Mouse (Mus musculus): ENCODE results near the gene Rhbdf1. TPM values are rescaled to one million over a fixed set of nuclear protein-coding genes. Genes with fewer than 3 reads are reported as not detected.

The Rhbdf1 gene
- polyA plus RNA-seq, 2 experiments = 3.0 to 5.8 TPM

DNA sequence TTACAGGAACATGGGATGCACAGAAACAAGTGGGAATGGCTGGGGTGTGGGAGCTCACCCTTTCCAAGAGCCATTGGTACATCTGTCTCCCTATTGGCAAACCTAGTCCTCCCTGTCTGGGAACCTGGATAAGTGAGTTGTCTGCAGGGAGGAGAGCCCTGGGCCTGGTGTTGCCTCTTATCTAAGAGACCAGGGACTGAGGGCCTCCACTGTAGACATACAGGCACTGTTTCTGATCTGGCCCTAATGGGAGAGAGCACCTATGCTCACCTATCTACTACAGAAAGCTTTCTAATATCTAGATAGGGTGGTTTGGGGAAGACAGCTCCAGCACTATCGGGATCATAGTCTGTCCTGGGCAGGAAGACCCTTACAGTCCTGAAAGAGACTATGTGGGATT lies 34.0 kb upstream of the Rhbdf1 start:
- Histone ChIP-seq H3K27me3 (ENCODE audit: control insufficient read depth, insufficient read depth, low read length) (no peaks in the 10 kb centered on the region), H3K36me3 (replicated peaks; ENCODE audit: control insufficient read depth, insufficient read depth, low read depth) (peaks cover 45% of the 10 kb centered on the region), H3K4me3 (ENCODE audit: insufficient read depth in 1 of 2, low read depth in 2 of 2, low read length in 2 of 2) (peak overlapping the region; percentile 13 to 22; a peak in 3 of 4 replicates), H3K9ac (replicated peaks) (peak overlapping the region; percentile 92), H3K4me2 (ENCODE audit: low read depth) (peak overlapping the region; percentile 54), H3K4me1 (replicated peaks; ENCODE audit: control insufficient read depth in 2 of 2, insufficient read depth in 2 of 2, low read length in 1 of 2) (peaks cover 74 to 75% of the 10 kb centered on the region in 2 experiments), H3K27ac (peak overlapping the region; percentile 100), H3K9me3 (ENCODE audit: control insufficient read depth, low read length) (no peaks in the 10 kb centered on the region)
- 12% methylated on average over 1 of the region's 1 CpGs for WGBS (ENCODE audit: insufficient replicate concordance)
- peak; percentile 97 for TF ChIP-seq EP300 (IDR thresholded peaks at IDR 0.05; ENCODE audit: low read depth)
- TF ChIP-seq CTCF (IDR thresholded peaks at IDR 0.05; ENCODE audit: low read depth) = no peak
- DNase-seq (ENCODE audit: low read depth in 3 of 3, low spot score in 3 of 3) (peak; percentile 89 to 93 (median 90)), ATAC-seq (ENCODE audit: insufficient read depth) (peak; percentile 99)

DNA sequence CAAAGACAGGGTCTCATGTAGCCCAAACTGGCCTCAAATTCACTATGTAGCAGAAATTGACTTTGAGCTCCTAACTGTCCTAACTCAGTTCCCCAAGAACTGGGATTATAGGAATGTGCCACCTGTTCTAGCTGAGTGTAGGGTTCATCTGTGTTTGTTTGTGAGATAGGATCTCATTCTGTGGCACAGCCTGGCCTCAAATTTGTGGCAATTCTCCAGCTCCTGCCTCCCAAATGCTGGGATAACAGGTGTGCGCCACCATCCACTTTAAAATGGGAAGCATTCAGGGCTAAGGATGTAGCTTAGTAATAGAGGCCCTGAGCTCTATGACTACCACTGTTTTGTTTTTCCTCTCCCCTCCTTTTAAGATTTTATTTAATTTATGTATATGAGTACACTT lies 31.0 kb upstream of the Rhbdf1 start:
- H3K9ac ChIP-seq (replicated peaks) = peak overlapping the region; percentile 63
- peaks cover 52% of the 10 kb centered on the region for H3K36me3 ChIP-seq (replicated peaks; ENCODE audit: control insufficient read depth, insufficient read depth, low read depth)
- H3K27me3 ChIP-seq (ENCODE audit: control insufficient read depth, insufficient read depth, low read length) = no peaks in the 10 kb centered on the region
- 92% methylated on average over 1 of the region's 1 CpGs for WGBS (ENCODE audit: insufficient replicate concordance)
- H3K4me2 ChIP-seq (ENCODE audit: low read depth) = peak overlapping the region; percentile 16; the same call in 1 of the 2 replicates
- no peak overlapping the region for H3K4me3 ChIP-seq (ENCODE audit: insufficient read depth in 1 of 2, low read depth in 2 of 2, low read length in 2 of 2)
- H3K4me1 ChIP-seq (replicated peaks; ENCODE audit: control insufficient read depth in 2 of 2, insufficient read depth in 2 of 2, low read length in 1 of 2) = peaks cover 88 to 92% of the 10 kb centered on the region in 2 experiments
- peak overlapping the region; percentile 100 for H3K27ac ChIP-seq
- no peak for DNase-seq (ENCODE audit: low read depth in 3 of 3, low spot score in 3 of 3)
- no peaks in the 10 kb centered on the region for H3K9me3 ChIP-seq (ENCODE audit: control insufficient read depth, low read length)
- ATAC-seq (ENCODE audit: insufficient read depth) = no peak
- TF ChIP-seq CTCF (IDR thresholded peaks at IDR 0.05; ENCODE audit: low read depth) (no peak), EP300 (IDR thresholded peaks at IDR 0.05; ENCODE audit: low read depth) (no peak)

- Histone ChIP-seq H3K36me3 (replicated peaks; ENCODE audit: control insufficient read depth, insufficient read depth, low read depth) (peaks cover 72% of the 10 kb centered on the region), H3K9ac (replicated peaks) (peak overlapping the region; percentile 74), H3K27me3 (ENCODE audit: control insufficient read depth, insufficient read depth, low read length) (no peaks in the 10 kb centered on the region), H3K27ac (peak overlapping the region; percentile 100), H3K9me3 (ENCODE audit: control insufficient read depth, low read length) (no peaks in the 10 kb centered on the region), H3K4me2 (ENCODE audit: low read depth) (peak overlapping the region; percentile 57), H3K4me3 (ENCODE audit: insufficient read depth in 1 of 2, low read depth in 2 of 2, low read length in 2 of 2) (0 out of 4 replicates have a peak overlapping the region, but pooled peaks of 1 of the 2 experiments have one; percentile 18), H3K4me1 (replicated peaks; ENCODE audit: control insufficient read depth in 2 of 2, insufficient read depth in 2 of 2, low read length in 1 of 2) (peaks cover 90 to 94% of the 10 kb centered on the region in 2 experiments)
- 44% methylated on average over 8 of the region's 8 CpGs for WGBS (ENCODE audit: insufficient replicate concordance)
- ATAC-seq (ENCODE audit: insufficient read depth) (peak; percentile 99), DNase-seq (ENCODE audit: low read depth in 3 of 3, low spot score in 3 of 3) (peak; percentile 97 to 99 (median 98))
- TF ChIP-seq CTCF (IDR thresholded peaks at IDR 0.05; ENCODE audit: low read depth) (no peak), EP300 (IDR thresholded peaks at IDR 0.05; ENCODE audit: low read depth) (peak; percentile 100)
Measured at GRCm38 (mm10) chr11:32250880-32251763, 29.0 kb upstream of the Rhbdf1 start.

DNA sequence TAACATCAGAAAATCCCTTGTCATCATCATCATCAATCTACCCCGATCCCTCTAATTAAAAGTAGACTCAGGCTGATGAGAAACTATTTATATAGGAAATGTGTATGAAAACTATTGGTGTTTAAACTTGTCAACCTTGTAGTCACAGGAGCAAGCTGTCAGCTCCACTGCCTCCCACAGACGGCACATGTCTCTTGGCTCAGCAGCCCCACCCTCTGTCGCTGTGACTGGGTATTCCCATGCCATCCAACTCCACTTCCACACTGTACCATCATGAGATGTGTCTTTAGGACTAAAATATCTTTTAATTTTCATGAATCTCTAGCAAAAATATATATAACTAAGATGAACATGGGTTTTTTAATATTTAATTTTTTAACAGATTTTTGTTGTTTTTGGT lies 26.2 kb upstream of the Rhbdf1 start:
- Histone ChIP-seq H3K36me3 (replicated peaks; ENCODE audit: control insufficient read depth, insufficient read depth, low read depth) (peaks cover 76% of the 10 kb centered on the region), H3K9ac (replicated peaks) (peak overlapping the region; percentile 87), H3K27ac (peak overlapping the region; percentile 100), H3K4me1 (replicated peaks; ENCODE audit: control insufficient read depth in 2 of 2, insufficient read depth in 2 of 2, low read length in 1 of 2) (peaks cover 91 to 92% of the 10 kb centered on the region in 2 experiments), H3K4me3 (ENCODE audit: insufficient read depth in 1 of 2, low read depth in 2 of 2, low read length in 2 of 2) (no peak overlapping the region), H3K9me3 (ENCODE audit: control insufficient read depth, low read length) (no peaks in the 10 kb centered on the region), H3K27me3 (ENCODE audit: control insufficient read depth, insufficient read depth, low read length) (no peaks in the 10 kb centered on the region), H3K4me2 (ENCODE audit: low read depth) (peak overlapping the region; percentile 53)
- WGBS (ENCODE audit: insufficient replicate concordance) = 65% methylated on average over 3 of the region's 3 CpGs
- no peak for DNase-seq (ENCODE audit: low read depth in 3 of 3, low spot score in 3 of 3)
- TF ChIP-seq EP300 (IDR thresholded peaks at IDR 0.05; ENCODE audit: low read depth) (no peak), CTCF (IDR thresholded peaks at IDR 0.05; ENCODE audit: low read depth) (peak; percentile 20; the same call in 1 of the 2 replicates)
- no peak for ATAC-seq (ENCODE audit: insufficient read depth)

- H3K36me3 ChIP-seq (replicated peaks; ENCODE audit: control insufficient read depth, insufficient read depth, low read depth) = peaks cover 65% of the 10 kb centered on the region
- peak overlapping the region; percentile 100 for H3K27ac ChIP-seq
- ATAC-seq (ENCODE audit: insufficient read depth) = no peak
- DNase-seq (ENCODE audit: low read depth in 3 of 3, low spot score in 3 of 3) = peak in 2 of 3 experiments; percentile 62 to 66
- TF ChIP-seq EP300 (IDR thresholded peaks at IDR 0.05; ENCODE audit: low read depth) (no peak), CTCF (IDR thresholded peaks at IDR 0.05; ENCODE audit: low read depth) (peak; percentile 81)
- H3K4me3 ChIP-seq (ENCODE audit: insufficient read depth in 1 of 2, low read depth in 2 of 2, low read length in 2 of 2) = peak overlapping the region in 1 of 2 experiments; percentile 28; a peak in 1 of 4 replicates
- H3K4me1 ChIP-seq (replicated peaks; ENCODE audit: control insufficient read depth in 2 of 2, insufficient read depth in 2 of 2, low read length in 1 of 2) = peaks cover 92 to 94% of the 10 kb centered on the region in 2 experiments
- peak overlapping the region; percentile 53 for H3K4me2 ChIP-seq (ENCODE audit: low read depth)
- H3K9ac ChIP-seq (replicated peaks) = peak overlapping the region; percentile 87
- no peaks in the 10 kb centered on the region for H3K9me3 ChIP-seq (ENCODE audit: control insufficient read depth, low read length)
- no peaks in the 10 kb centered on the region for H3K27me3 ChIP-seq (ENCODE audit: control insufficient read depth, insufficient read depth, low read length)
Measured at GRCm38 (mm10) chr11:32247068-32247467, 25.0 kb upstream of the Rhbdf1 start.
